Mouse (Mus musculus): ENCODE data around the gene Aox2.

Gene Aox2

DNA sequence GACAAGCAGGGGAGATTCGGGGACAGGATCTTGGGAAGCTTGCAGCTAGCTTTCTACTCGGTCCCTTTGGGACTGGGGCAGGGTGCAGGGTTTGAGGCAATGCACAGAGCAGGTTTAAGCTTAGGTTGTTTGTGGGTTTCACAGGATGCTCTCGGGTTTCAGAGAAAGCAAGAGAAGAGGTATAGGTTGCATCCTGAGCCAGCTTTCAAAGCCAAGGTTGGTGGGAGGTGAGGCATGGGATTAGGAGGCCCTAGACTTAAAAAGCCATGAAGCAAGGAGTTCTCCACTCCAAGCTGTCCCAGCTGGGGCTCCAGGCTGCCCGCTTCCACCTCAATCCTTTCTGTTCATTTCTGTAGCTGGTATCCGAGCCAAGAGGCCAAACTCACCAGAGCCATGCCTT is at the start of gene Aox2:
Aox2 (plus strand) TSS at position 301 of the 400 bp plus-strand sequence.
- Histone ChIP-seq H3K9me3 (ENCODE audit: low read length) (no peaks in the 10 kb centered on the region), H3K27me3 (ENCODE audit: insufficient read depth, low read length) (peaks cover 12% of the 10 kb centered on the region), H3K36me3 (ENCODE audit: insufficient read depth, low read length) (no peaks in the 10 kb centered on the region), H3K4me3 (replicated peaks; ENCODE audit: low read length) (no peak within 1 kb of the TSS), H3K4me1 (replicated peaks; ENCODE audit: low read depth, low read length) (peaks cover 11% of the 10 kb centered on the region)
- no peak for TF ChIP-seq CTCF (conservative IDR thresholded peaks at IDR 0.05; ENCODE audit: low read length)
- no peak for TF ChIP-seq POU5F1 (IDR thresholded peaks at IDR 0.05; ENCODE audit: borderline replicate concordance, low read length)
- TF ChIP-seq NANOG (IDR thresholded peaks at IDR 0.05; ENCODE audit: borderline replicate concordance, low read length), result no peak

GRCm38 (mm10) chr1:58228916-58229315 is 49.2 kb upstream of the Aox2 start:
- Histone ChIP-seq H3K4me3 (replicated peaks; ENCODE audit: low read length) (no peak overlapping the region), H3K36me3 (ENCODE audit: insufficient read depth, low read length) (no peaks in the 10 kb centered on the region), H3K27me3 (ENCODE audit: insufficient read depth, low read length) (no peaks in the 10 kb centered on the region), H3K9me3 (ENCODE audit: low read length) (no peaks in the 10 kb centered on the region), H3K4me1 (replicated peaks; ENCODE audit: low read depth, low read length) (no peaks in the 10 kb centered on the region)
- TF ChIP-seq NANOG (IDR thresholded peaks at IDR 0.05; ENCODE audit: borderline replicate concordance, low read length) (no peak), POU5F1 (IDR thresholded peaks at IDR 0.05; ENCODE audit: borderline replicate concordance, low read length) (no peak), CTCF (conservative IDR thresholded peaks at IDR 0.05; ENCODE audit: low read length) (no peak)

- Histone ChIP-seq H3K27me3 (ENCODE audit: insufficient read depth, low read length) (no peaks in the 10 kb centered on the region), H3K36me3 (ENCODE audit: insufficient read depth, low read length) (no peaks in the 10 kb centered on the region), H3K4me3 (replicated peaks; ENCODE audit: low read length) (no peak overlapping the region), H3K4me1 (replicated peaks; ENCODE audit: low read depth, low read length) (no peaks in the 10 kb centered on the region), H3K9me3 (ENCODE audit: low read length) (no peaks in the 10 kb centered on the region)
- TF ChIP-seq NANOG (IDR thresholded peaks at IDR 0.05; ENCODE audit: borderline replicate concordance, low read length), result no peak
- TF ChIP-seq POU5F1 (IDR thresholded peaks at IDR 0.05; ENCODE audit: borderline replicate concordance, low read length), result no peak
- TF ChIP-seq CTCF (conservative IDR thresholded peaks at IDR 0.05; ENCODE audit: low read length), result no peak
Observed at GRCm38 (mm10) chr1:58229774-58230173, 48.4 kb upstream of the Aox2 start.

GRCm38 (mm10) chr1:58230542-58230941 is 47.6 kb upstream of the Aox2 start:
- TF ChIP-seq NANOG (IDR thresholded peaks at IDR 0.05; ENCODE audit: borderline replicate concordance, low read length), result no peak
- TF ChIP-seq CTCF (conservative IDR thresholded peaks at IDR 0.05; ENCODE audit: low read length), result no peak
- TF ChIP-seq POU5F1 (IDR thresholded peaks at IDR 0.05; ENCODE audit: borderline replicate concordance, low read length), result no peak
- Histone ChIP-seq H3K36me3 (ENCODE audit: insufficient read depth, low read length) (no peaks in the 10 kb centered on the region), H3K4me1 (replicated peaks; ENCODE audit: low read depth, low read length) (no peaks in the 10 kb centered on the region)

GRCm38 (mm10) chr1:58235405-58235804 is 42.7 kb upstream of the Aox2 start:
- Histone ChIP-seq H3K27me3 (ENCODE audit: insufficient read depth, low read length) (no peaks in the 10 kb centered on the region), H3K36me3 (ENCODE audit: insufficient read depth, low read length) (no peaks in the 10 kb centered on the region), H3K9me3 (ENCODE audit: low read length) (no peaks in the 10 kb centered on the region), H3K4me3 (replicated peaks; ENCODE audit: low read length) (no peak overlapping the region), H3K4me1 (replicated peaks; ENCODE audit: low read depth, low read length) (0 out of 2 replicates have a peak, but pooled peaks cover under 1% of the 10 kb centered on the region)
- no peak for TF ChIP-seq CTCF (conservative IDR thresholded peaks at IDR 0.05; ENCODE audit: low read length)
- no peak for TF ChIP-seq POU5F1 (IDR thresholded peaks at IDR 0.05; ENCODE audit: borderline replicate concordance, low read length)
- TF ChIP-seq NANOG (IDR thresholded peaks at IDR 0.05; ENCODE audit: borderline replicate concordance, low read length), result no peak

More at GRCm38 (mm10) chr1:58230542-58230941, 47.6 kb upstream of the Aox2 start:
- H3K9me3 ChIP-seq (ENCODE audit: low read length), result no peaks in the 10 kb centered on the region
- H3K4me3 ChIP-seq (replicated peaks; ENCODE audit: low read length), result no peak overlapping the region
- no peaks in the 10 kb centered on the region for H3K27me3 ChIP-seq (ENCODE audit: insufficient read depth, low read length)

- Histone ChIP-seq H3K36me3 (ENCODE audit: insufficient read depth, low read length) (no peaks in the 10 kb centered on the region), H3K4me3 (replicated peaks; ENCODE audit: low read length) (no peak overlapping the region), H3K4me1 (replicated peaks; ENCODE audit: low read depth, low read length) (peaks cover 3% of the 10 kb centered on the region; the same call in 1 of the 2 replicates), H3K9me3 (ENCODE audit: low read length) (no peaks in the 10 kb centered on the region), H3K27me3 (ENCODE audit: insufficient read depth, low read length) (no peaks in the 10 kb centered on the region)
- no peak for TF ChIP-seq CTCF (conservative IDR thresholded peaks at IDR 0.05; ENCODE audit: low read length)
- TF ChIP-seq NANOG (IDR thresholded peaks at IDR 0.05; ENCODE audit: borderline replicate concordance, low read length), result no peak
- TF ChIP-seq POU5F1 (IDR thresholded peaks at IDR 0.05; ENCODE audit: borderline replicate concordance, low read length), result no peak
Observed at GRCm38 (mm10) chr1:58237527-58238299, 40.4 kb upstream of the Aox2 start.

DNA sequence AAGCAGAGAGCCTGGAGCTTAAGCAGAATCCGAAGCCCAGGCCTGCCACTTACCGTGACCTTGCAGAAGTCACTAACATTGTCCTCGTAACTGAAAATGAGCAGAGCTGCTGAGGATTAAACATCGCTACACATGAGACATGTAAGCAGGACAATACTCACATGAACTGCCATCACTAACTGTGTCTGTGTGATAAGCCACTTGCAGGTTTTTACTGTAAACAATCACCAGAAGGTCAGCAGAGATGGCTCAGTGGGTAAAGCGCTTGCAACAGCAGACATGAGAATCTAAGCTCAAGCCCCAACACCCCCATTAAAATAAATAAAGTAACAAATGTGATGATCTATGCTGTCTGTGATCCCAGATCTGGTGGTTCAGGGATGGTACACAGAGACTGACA is 39.7 kb upstream of the Aox2 start:
- no peaks in the 10 kb centered on the region for H3K27me3 ChIP-seq (ENCODE audit: insufficient read depth, low read length)
- no peaks in the 10 kb centered on the region for H3K36me3 ChIP-seq (ENCODE audit: insufficient read depth, low read length)
- H3K4me3 ChIP-seq (replicated peaks; ENCODE audit: low read length), result no peak overlapping the region
- no peak for TF ChIP-seq CTCF (conservative IDR thresholded peaks at IDR 0.05; ENCODE audit: low read length)
- TF ChIP-seq POU5F1 (IDR thresholded peaks at IDR 0.05; ENCODE audit: borderline replicate concordance, low read length), result no peak
- no peak for TF ChIP-seq NANOG (IDR thresholded peaks at IDR 0.05; ENCODE audit: borderline replicate concordance, low read length)
- H3K4me1 ChIP-seq (replicated peaks; ENCODE audit: low read depth, low read length), result peaks cover 3% of the 10 kb centered on the region; the same call in 1 of the 2 replicates
- H3K9me3 ChIP-seq (ENCODE audit: low read length), result no peaks in the 10 kb centered on the region

GRCm38 (mm10) chr1:58238961-58239360 is 39.2 kb upstream of the Aox2 start:
- no peaks in the 10 kb centered on the region for H3K36me3 ChIP-seq (ENCODE audit: insufficient read depth, low read length)
- no peak overlapping the region for H3K4me3 ChIP-seq (replicated peaks; ENCODE audit: low read length)
- H3K9me3 ChIP-seq (ENCODE audit: low read length), result no peaks in the 10 kb centered on the region
- H3K27me3 ChIP-seq (ENCODE audit: insufficient read depth, low read length), result no peaks in the 10 kb centered on the region
- peaks cover 3% of the 10 kb centered on the region; the same call in 1 of the 2 replicates for H3K4me1 ChIP-seq (replicated peaks; ENCODE audit: low read depth, low read length)
- TF ChIP-seq CTCF (conservative IDR thresholded peaks at IDR 0.05; ENCODE audit: low read length), result no peak
- TF ChIP-seq NANOG (IDR thresholded peaks at IDR 0.05; ENCODE audit: borderline replicate concordance, low read length), result no peak
- TF ChIP-seq POU5F1 (IDR thresholded peaks at IDR 0.05; ENCODE audit: borderline replicate concordance, low read length), result no peak
